Mouse (Mus musculus) embryo, embryonic 9.5 days (tissue): Measurements from ENCODE around the gene Arhgef12.
A peak's percentile ranks its signal among the peaks of the same experiment; 100 is the strongest.

Source experiments
- DNase-seq: peaks from one replicate; pipeline ENCODE4 v3.0.0-alpha.2; 2017; ENCODE audit errors: extremely low spot score

Arhgef12 gene

GRCm38 (mm10) chr9:43108721-43109120, 1.7 kb upstream of the Arhgef12 start:
- no peak for DNase-seq

GRCm38 (mm10) chr9:43108081-43108480, 1.0 kb upstream of the Arhgef12 start:
- DNase-seq: no peak

GRCm38 (mm10) chr9:43107555-43107954, 516 bp upstream of the Arhgef12 start:
- no peak for DNase-seq

GRCm38 (mm10) chr9:43106426-43107186, 433 bp downstream of the Arhgef12 start:
- DNase-seq: no peak

GRCm38 (mm10) chr9:43105664-43106361, 1.2 kb downstream of the Arhgef12 start:
- peak; percentile 95 for DNase-seq

- DNase-seq: no peak
These were observed 2.0 kb downstream of the Arhgef12 start for GRCm38 (mm10) chr9:43104873-43105663.

- no peak for DNase-seq
These were observed 2.5 kb downstream of the Arhgef12 start for GRCm38 (mm10) chr9:43104526-43104872.

- DNase-seq: no peak
These were observed 3.3 kb downstream of the Arhgef12 start for GRCm38 (mm10) chr9:43103675-43104299.

- DNase-seq: no peak
These were observed 4.1 kb downstream of the Arhgef12 start for GRCm38 (mm10) chr9:43102931-43103330.

GRCm38 (mm10) chr9:43101936-43102595, 5.0 kb downstream of the Arhgef12 start:
- DNase-seq: no peak

GRCm38 (mm10) chr9:43098922-43099321, 8.1 kb downstream of the Arhgef12 start:
- DNase-seq: no peak

GRCm38 (mm10) chr9:43097801-43098557, 9.1 kb downstream of the Arhgef12 start:
- DNase-seq: no peak

- DNase-seq: no peak
These were observed 10.7 kb downstream of the Arhgef12 start for GRCm38 (mm10) chr9:43096337-43096736.

- no peak for DNase-seq
These were observed 12.2 kb downstream of the Arhgef12 start for GRCm38 (mm10) chr9:43094828-43095227.

- no peak for DNase-seq
These were observed 13.2 kb downstream of the Arhgef12 start for GRCm38 (mm10) chr9:43093803-43094202.

GRCm38 (mm10) chr9:43085686-43086285, 21.3 kb downstream of the Arhgef12 start:
- no peak for DNase-seq

GRCm38 (mm10) chr9:43084496-43085362, 22.3 kb downstream of the Arhgef12 start:
- no peak for DNase-seq

GRCm38 (mm10) chr9:43083441-43084055, 23.5 kb downstream of the Arhgef12 start:
- no peak for DNase-seq

- DNase-seq: no peak
These were observed 28.3 kb downstream of the Arhgef12 start for GRCm38 (mm10) chr9:43078711-43079110.
